Mouse (Mus musculus) forebrain, embryonic 16.5 days (tissue): ENCODE measurements at regions not wholly inside any gene's neighbourhood (a gene's known extent, or its start where the extent isn't known, plus 50 kb on each side); places are given as distances from the start of the nearest gene placed in this dataset.

ENCODE experiments used
- ATAC-seq: fragments of 200-750 bp; cut with Nextera tagmentation; 2 replicates; pipeline ENCODE4 v1.8.0; 2017; ENCODE audit warnings: mild to moderate bottlenecking, moderate library complexity
- H3K27ac ChIP-seq: fragments of 300-500 bp; sonication (generic); 2 replicates; pipeline ENCODE4 v1.5.1; 2014; ENCODE audit warnings: low read length, control low read depth
- H3K27me3 ChIP-seq: fragments of 300-500 bp; sonication (generic); replicated peaks from 2 replicates; pipeline ENCODE4 v1.6.1; 2014; ENCODE audit warnings: low read length; ENCODE audit not compliant: control insufficient read depth, insufficient read depth
- H3K36me3 ChIP-seq: fragments of 300-500 bp; sonication (generic); 2 replicates; pipeline ENCODE4 v1.6.1; 2014; ENCODE audit not compliant: control insufficient read depth, insufficient read depth
- H3K4me1 ChIP-seq: fragments of 300-500 bp; sonication (generic); replicated peaks from 2 replicates; pipeline ENCODE4 v1.6.1; 2014; ENCODE audit warnings: low read length; ENCODE audit not compliant: control insufficient read depth, insufficient read depth
- H3K4me2 ChIP-seq: fragments of 300-500 bp; sonication (generic); 2 replicates; pipeline ENCODE4 v1.6.1; 2014; ENCODE audit warnings: mild to moderate bottlenecking, low read length, control low read depth
- H3K4me3 ChIP-seq: fragments of 300-500 bp; sonication (generic); replicated peaks from 2 replicates; pipeline ENCODE4 v1.5.1; 2014; ENCODE audit warnings: mild to moderate bottlenecking, low read length, control low read depth
- H3K9ac ChIP-seq: fragments of 300-500 bp; sonication (generic); replicated peaks from 2 replicates; pipeline ENCODE4 v1.6.1; 2014; ENCODE audit warnings: low read depth, low read length, control low read depth
- H3K9me3 ChIP-seq: fragments of 300-500 bp; sonication (generic); 2 replicates; pipeline ENCODE4 v1.6.1; 2016; ENCODE audit warnings: low read length; ENCODE audit not compliant: control insufficient read depth
- WGBS: fragments of 180-500 bp; shearing (Covaris S2); extraction: QIAGEN DNeasy Blood & Tissue Kit; methylation state at CpG from one replicate; pipeline ENCODE4 v1.1.7; 2014; 5-methylcytosine and 5-hydroxymethylcytosine counted together

DNA sequence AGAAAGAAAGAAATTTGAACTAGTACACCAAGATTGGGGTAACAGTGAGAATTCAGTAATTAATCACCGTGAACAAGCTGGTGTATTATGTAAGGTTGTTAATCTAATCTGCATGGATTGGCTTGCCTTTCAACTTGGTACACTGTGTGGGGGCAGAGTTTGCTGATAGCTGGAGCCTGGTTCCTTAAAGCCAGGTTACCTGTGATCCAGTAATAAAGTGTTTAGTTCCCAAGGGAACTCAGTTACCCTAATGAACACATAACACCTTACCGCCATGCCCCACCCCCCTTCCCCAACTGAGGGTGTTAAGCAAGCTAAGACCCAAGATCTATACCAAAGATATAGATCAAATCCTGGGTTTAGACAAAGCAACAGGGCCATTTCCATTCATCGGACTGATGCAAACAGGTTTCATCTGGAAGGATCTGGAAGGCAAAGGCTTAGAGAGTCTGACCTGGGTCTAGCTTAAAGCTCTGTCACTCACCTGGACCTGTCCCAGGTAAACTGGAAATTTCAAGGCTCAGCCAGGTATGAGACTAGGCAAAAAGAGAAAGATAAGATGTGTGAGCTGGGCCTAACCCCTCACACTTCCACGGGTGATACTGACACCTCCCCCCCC lies 155.8 kb downstream of the Ly86 start:
- H3K27ac ChIP-seq, result no peak overlapping the region
- WGBS, result 77% methylated on average over 4 of the region's 4 CpGs
- H3K36me3 ChIP-seq, result no peaks in the 10 kb centered on the region
- no peaks in the 10 kb centered on the region for H3K9me3 ChIP-seq
- H3K9ac ChIP-seq, result no peak overlapping the region
- no peak overlapping the region for H3K4me3 ChIP-seq
- no peak for ATAC-seq
- H3K27me3 ChIP-seq, result no peaks in the 10 kb centered on the region
- H3K4me2 ChIP-seq, result no peak overlapping the region
- peaks cover 3% of the 10 kb centered on the region for H3K4me1 ChIP-seq

DNA sequence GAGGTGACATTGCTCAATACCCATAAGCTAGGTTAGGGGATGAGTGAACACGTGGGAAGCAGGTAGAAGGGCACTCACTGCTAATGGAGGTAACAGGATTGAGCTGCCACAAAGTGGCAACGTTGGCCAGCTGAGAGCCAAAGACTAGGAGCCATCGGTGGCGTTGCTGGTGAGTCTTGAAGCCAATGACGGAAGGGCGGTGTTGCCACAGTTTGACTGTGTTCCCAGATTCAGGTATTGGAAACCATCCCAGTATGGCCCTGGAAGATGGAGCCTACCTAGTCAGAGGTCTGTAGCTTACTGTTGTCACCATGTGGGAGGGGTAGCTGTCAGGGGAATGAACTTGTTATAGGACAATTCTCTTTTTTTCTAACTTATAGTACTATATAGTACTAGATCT lies 158.4 kb downstream of the Ly86 start:
- peaks cover 6% of the 10 kb centered on the region for H3K4me1 ChIP-seq
- H3K9ac ChIP-seq, result no peak overlapping the region
- H3K27ac ChIP-seq, result no peak overlapping the region
- no peak overlapping the region for H3K4me3 ChIP-seq
- no peaks in the 10 kb centered on the region for H3K36me3 ChIP-seq
- WGBS, result 84% methylated on average over 6 of the region's 6 CpGs
- no peaks in the 10 kb centered on the region for H3K27me3 ChIP-seq
- no peak for ATAC-seq
- no peak overlapping the region for H3K4me2 ChIP-seq
- H3K9me3 ChIP-seq, result no peaks in the 10 kb centered on the region

GRCm38 (mm10) chr13:37503898-37504297 lies 158.9 kb downstream of the Ly86 start:
- Histone ChIP-seq H3K27ac (no peak overlapping the region), H3K36me3 (no peaks in the 10 kb centered on the region), H3K4me3 (no peak overlapping the region), H3K4me2 (no peak overlapping the region), H3K9me3 (no peaks in the 10 kb centered on the region), H3K4me1 (peaks cover 10% of the 10 kb centered on the region), H3K9ac (no peak overlapping the region), H3K27me3 (no peaks in the 10 kb centered on the region)
- 92% methylated on average over 3 of the region's 3 CpGs for WGBS
- no peak for ATAC-seq

GRCm38 (mm10) chr13:37504373-37504772 lies 159.4 kb downstream of the Ly86 start:
- Histone ChIP-seq H3K9ac (no peak overlapping the region), H3K4me1 (peaks cover 15% of the 10 kb centered on the region), H3K36me3 (no peaks in the 10 kb centered on the region), H3K27ac (no peak overlapping the region), H3K4me2 (no peak overlapping the region), H3K27me3 (no peaks in the 10 kb centered on the region), H3K9me3 (no peaks in the 10 kb centered on the region), H3K4me3 (no peak overlapping the region)
- no peak for ATAC-seq
- 70% methylated on average over 10 of the region's 10 CpGs for WGBS

GRCm38 (mm10) chr13:37505617-37506016 lies 160.6 kb downstream of the Ly86 start:
- H3K4me3 ChIP-seq, result no peak overlapping the region
- 24% methylated on average over 3 of the region's 3 CpGs for WGBS
- H3K4me1 ChIP-seq, result peaks cover 17% of the 10 kb centered on the region
- H3K27ac ChIP-seq, result no peak overlapping the region
- no peak overlapping the region for H3K4me2 ChIP-seq
- H3K27me3 ChIP-seq, result no peaks in the 10 kb centered on the region
- H3K9me3 ChIP-seq, result no peaks in the 10 kb centered on the region
- no peak overlapping the region for H3K9ac ChIP-seq
- ATAC-seq, result no peak; the same call in 1 of the 2 replicates
- H3K36me3 ChIP-seq, result no peaks in the 10 kb centered on the region

DNA sequence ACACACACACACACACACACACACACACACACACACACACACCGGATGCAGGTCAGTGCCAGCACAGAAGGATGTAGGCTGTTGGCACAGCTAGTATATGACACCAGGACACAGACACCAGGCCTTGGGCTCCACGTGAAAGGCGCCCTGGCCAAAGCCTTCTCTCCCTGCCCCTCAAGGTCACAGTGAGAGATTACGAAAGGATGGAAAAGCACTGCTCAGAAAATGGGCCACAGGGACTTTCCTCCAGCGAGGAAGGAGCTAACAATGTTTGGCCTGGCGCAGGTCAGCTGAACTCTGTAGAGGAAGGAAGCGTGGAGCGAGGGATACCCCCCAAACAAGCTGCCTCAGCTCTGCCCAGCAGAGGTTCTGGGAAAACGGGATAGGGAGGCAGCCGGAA lies 161.0 kb downstream of the Ly86 start:
- Histone ChIP-seq H3K4me3 (no peak overlapping the region), H3K9me3 (no peaks in the 10 kb centered on the region), H3K36me3 (no peaks in the 10 kb centered on the region), H3K27me3 (no peaks in the 10 kb centered on the region), H3K4me2 (no peak overlapping the region), H3K4me1 (peaks cover 17% of the 10 kb centered on the region), H3K27ac (no peak overlapping the region), H3K9ac (no peak overlapping the region)
- ATAC-seq, result no peak
- WGBS, result 68% methylated on average over 10 of the region's 10 CpGs

DNA sequence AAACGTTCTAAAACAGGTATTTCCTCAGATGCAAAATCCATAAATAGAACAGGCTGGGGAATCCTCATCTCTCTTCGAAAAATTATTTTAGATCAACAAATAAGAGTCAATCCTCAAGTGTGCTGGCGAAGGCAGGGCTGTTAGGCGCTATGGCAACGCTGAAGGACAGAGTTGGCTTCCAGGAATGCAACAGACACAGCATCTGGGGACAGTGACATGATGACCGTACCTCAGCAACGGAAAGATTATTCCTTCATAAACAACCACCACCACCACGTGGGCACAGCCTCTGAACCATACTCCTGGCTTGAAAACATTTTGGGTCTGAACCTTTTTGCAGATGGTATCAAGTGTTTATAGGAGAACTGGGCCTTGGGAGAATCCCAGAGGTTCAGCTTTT lies 161.7 kb downstream of the Ly86 start:
- Histone ChIP-seq H3K4me1 (peaks cover 17% of the 10 kb centered on the region), H3K27me3 (no peaks in the 10 kb centered on the region), H3K36me3 (no peaks in the 10 kb centered on the region), H3K4me3 (no peak overlapping the region), H3K4me2 (no peak overlapping the region), H3K27ac (no peak overlapping the region), H3K9me3 (no peaks in the 10 kb centered on the region), H3K9ac (no peak overlapping the region)
- no peak for ATAC-seq
- 75% methylated on average over 8 of the region's 8 CpGs for WGBS

GRCm38 (mm10) chr13:37507146-37507545 lies 162.1 kb downstream of the Ly86 start:
- Histone ChIP-seq H3K4me2 (no peak overlapping the region), H3K9ac (no peak overlapping the region), H3K27ac (no peak overlapping the region), H3K4me1 (peaks cover 17% of the 10 kb centered on the region), H3K4me3 (no peak overlapping the region), H3K9me3 (no peaks in the 10 kb centered on the region), H3K27me3 (no peaks in the 10 kb centered on the region), H3K36me3 (no peaks in the 10 kb centered on the region)
- no peak for ATAC-seq
- WGBS, result 65% methylated on average over 5 of the region's 5 CpGs

- H3K27ac ChIP-seq, result no peak overlapping the region
- no peaks in the 10 kb centered on the region for H3K9me3 ChIP-seq
- no peaks in the 10 kb centered on the region for H3K27me3 ChIP-seq
- H3K4me3 ChIP-seq, result no peak overlapping the region
- peak; percentile 42; the same call in 1 of the 2 replicates for ATAC-seq
- H3K4me1 ChIP-seq, result peaks cover 18% of the 10 kb centered on the region
- no peak overlapping the region for H3K4me2 ChIP-seq
- WGBS, result 46% methylated on average over 19 of the region's 19 CpGs
- no peak overlapping the region for H3K9ac ChIP-seq
- no peaks in the 10 kb centered on the region for H3K36me3 ChIP-seq
Measured at GRCm38 (mm10) chr13:37508385-37509351, 163.7 kb downstream of the Ly86 start.
